Mouse (Mus musculus): ENCODE measurements at regions not wholly inside any gene's neighbourhood (a gene's known extent, or its start where the extent isn't known, plus 50 kb on each side); places are given as distances from the start of the nearest gene placed in this dataset.
"Not testable (repeated sequence)": the region's sequence is repeated elsewhere in the genome, so short reads cannot be mapped to it uniquely, and the experiment has no call there.

DNA sequence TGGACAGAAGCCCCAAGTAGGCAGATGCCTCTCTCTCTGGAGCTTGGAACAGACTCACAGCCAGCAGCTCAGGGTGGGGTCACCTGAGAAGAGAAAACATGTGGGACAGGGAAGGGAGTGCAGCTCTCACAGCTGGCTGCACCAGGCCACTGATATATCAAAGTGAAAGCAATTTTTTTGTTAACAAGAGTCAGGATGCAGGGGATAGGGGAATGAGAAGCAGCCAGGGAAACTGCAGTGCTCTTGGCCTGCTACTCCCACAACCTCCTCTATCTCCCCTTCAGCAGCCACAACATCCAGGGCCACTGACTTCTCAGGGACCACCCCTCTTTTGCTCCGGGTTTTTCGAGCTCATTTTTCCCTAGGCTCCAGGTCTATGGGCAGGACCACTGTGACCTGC is 117.5 kb upstream of the Gm11146 start:
- TF ChIP-seq CTCF (conservative IDR thresholded peaks at IDR 0.05; ENCODE audit: low read length) (no peak), POU5F1 (IDR thresholded peaks at IDR 0.05; ENCODE audit: borderline replicate concordance, low read length) (no peak), NANOG (IDR thresholded peaks at IDR 0.05; ENCODE audit: borderline replicate concordance, low read length) (no peak)
- no peaks in the 10 kb centered on the region for H3K4me1 ChIP-seq (replicated peaks; ENCODE audit: low read depth, low read length)
- H3K36me3 ChIP-seq (ENCODE audit: insufficient read depth, low read length), result no peaks in the 10 kb centered on the region
- H3K27me3 ChIP-seq (ENCODE audit: insufficient read depth, low read length), result no peaks in the 10 kb centered on the region
- no peak overlapping the region for H3K4me3 ChIP-seq (replicated peaks; ENCODE audit: low read length)
- H3K9me3 ChIP-seq (ENCODE audit: low read length), result peaks cover 8% of the 10 kb centered on the region; the same call in 1 of the 2 replicates

GRCm38 (mm10) chr16:77717766-77718165 is 115.9 kb upstream of the Gm11146 start:
- not testable (repeated sequence) for H3K36me3 ChIP-seq (ENCODE audit: insufficient read depth, low read length); H3K4me1 ChIP-seq (replicated peaks; ENCODE audit: low read depth, low read length); H3K4me3 ChIP-seq (replicated peaks; ENCODE audit: low read length); H3K9me3 ChIP-seq (ENCODE audit: low read length); H3K27me3 ChIP-seq (ENCODE audit: insufficient read depth, low read length)

- no peaks in the 10 kb centered on the region for H3K36me3 ChIP-seq (ENCODE audit: insufficient read depth, low read length)
- TF ChIP-seq CTCF (conservative IDR thresholded peaks at IDR 0.05; ENCODE audit: low read length) (no peak), POU5F1 (IDR thresholded peaks at IDR 0.05; ENCODE audit: borderline replicate concordance, low read length) (no peak), NANOG (IDR thresholded peaks at IDR 0.05; ENCODE audit: borderline replicate concordance, low read length) (no peak)
- no peaks in the 10 kb centered on the region for H3K4me1 ChIP-seq (replicated peaks; ENCODE audit: low read depth, low read length)
- no peak overlapping the region for H3K4me3 ChIP-seq (replicated peaks; ENCODE audit: low read length)
- H3K9me3 ChIP-seq (ENCODE audit: low read length), result no peaks in the 10 kb centered on the region
- no peaks in the 10 kb centered on the region for H3K27me3 ChIP-seq (ENCODE audit: insufficient read depth, low read length)
Observed at GRCm38 (mm10) chr16:77704726-77705125, 102.8 kb upstream of the Gm11146 start.

GRCm38 (mm10) chr16:77695443-77695842 is 93.5 kb upstream of the Gm11146 start:
- Histone ChIP-seq H3K9me3 (ENCODE audit: low read length) (no peaks in the 10 kb centered on the region), H3K36me3 (ENCODE audit: insufficient read depth, low read length) (no peaks in the 10 kb centered on the region), H3K4me1 (replicated peaks; ENCODE audit: low read depth, low read length) (no peaks in the 10 kb centered on the region), H3K4me3 (replicated peaks; ENCODE audit: low read length) (no peak overlapping the region), H3K27me3 (ENCODE audit: insufficient read depth, low read length) (no peaks in the 10 kb centered on the region)
- TF ChIP-seq CTCF (conservative IDR thresholded peaks at IDR 0.05; ENCODE audit: low read length) (no peak), POU5F1 (IDR thresholded peaks at IDR 0.05; ENCODE audit: borderline replicate concordance, low read length) (no peak), NANOG (IDR thresholded peaks at IDR 0.05; ENCODE audit: borderline replicate concordance, low read length) (no peak)

GRCm38 (mm10) chr16:77687056-77687839 is 85.4 kb upstream of the Gm11146 start:
- Histone ChIP-seq H3K27me3 (ENCODE audit: insufficient read depth, low read length) (no peaks in the 10 kb centered on the region), H3K9me3 (ENCODE audit: low read length) (no peaks in the 10 kb centered on the region), H3K4me1 (replicated peaks; ENCODE audit: low read depth, low read length) (no peaks in the 10 kb centered on the region), H3K4me3 (replicated peaks; ENCODE audit: low read length) (no peak overlapping the region), H3K36me3 (ENCODE audit: insufficient read depth, low read length) (no peaks in the 10 kb centered on the region)
- no peak for TF ChIP-seq NANOG (IDR thresholded peaks at IDR 0.05; ENCODE audit: borderline replicate concordance, low read length)
- TF ChIP-seq POU5F1 (IDR thresholded peaks at IDR 0.05; ENCODE audit: borderline replicate concordance, low read length), result no peak
- no peak for TF ChIP-seq CTCF (conservative IDR thresholded peaks at IDR 0.05; ENCODE audit: low read length)

- TF ChIP-seq POU5F1 (IDR thresholded peaks at IDR 0.05; ENCODE audit: borderline replicate concordance, low read length), result no peak
- TF ChIP-seq NANOG (IDR thresholded peaks at IDR 0.05; ENCODE audit: borderline replicate concordance, low read length), result no peak
- no peak for TF ChIP-seq CTCF (conservative IDR thresholded peaks at IDR 0.05; ENCODE audit: low read length)
- no peaks in the 10 kb centered on the region for H3K27me3 ChIP-seq (ENCODE audit: insufficient read depth, low read length)
- H3K9me3 ChIP-seq (ENCODE audit: low read length), result no peaks in the 10 kb centered on the region
- H3K4me3 ChIP-seq (replicated peaks; ENCODE audit: low read length), result no peak overlapping the region
- no peaks in the 10 kb centered on the region for H3K4me1 ChIP-seq (replicated peaks; ENCODE audit: low read depth, low read length)
- no peaks in the 10 kb centered on the region for H3K36me3 ChIP-seq (ENCODE audit: insufficient read depth, low read length)
Observed at GRCm38 (mm10) chr16:77685651-77686190, 83.8 kb upstream of the Gm11146 start.

DNA sequence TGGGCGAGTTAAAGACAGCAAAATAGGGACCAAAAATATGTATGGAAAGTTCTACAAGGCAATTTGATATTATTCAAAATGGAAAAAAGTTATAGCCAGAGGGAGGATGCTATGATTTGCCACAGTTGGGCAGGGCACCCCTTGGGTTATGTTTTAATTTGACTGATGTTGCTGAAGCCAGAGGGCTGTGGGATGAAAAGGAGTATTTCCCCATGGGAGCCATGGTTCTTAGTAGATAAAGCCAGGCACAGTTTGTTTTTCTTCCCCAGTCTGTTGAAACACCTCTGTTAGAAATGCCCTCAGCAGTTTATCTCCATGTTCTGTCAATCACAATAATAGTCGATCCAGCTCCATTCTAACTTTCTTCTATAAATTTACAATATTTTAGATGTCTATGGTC is 82.6 kb upstream of the Gm11146 start:
- Histone ChIP-seq H3K9me3 (ENCODE audit: low read length) (no peaks in the 10 kb centered on the region), H3K4me3 (replicated peaks; ENCODE audit: low read length) (no peak overlapping the region), H3K36me3 (ENCODE audit: insufficient read depth, low read length) (no peaks in the 10 kb centered on the region), H3K4me1 (replicated peaks; ENCODE audit: low read depth, low read length) (no peaks in the 10 kb centered on the region), H3K27me3 (ENCODE audit: insufficient read depth, low read length) (no peaks in the 10 kb centered on the region)
- TF ChIP-seq NANOG (IDR thresholded peaks at IDR 0.05; ENCODE audit: borderline replicate concordance, low read length) (no peak), CTCF (conservative IDR thresholded peaks at IDR 0.05; ENCODE audit: low read length) (no peak)

DNA sequence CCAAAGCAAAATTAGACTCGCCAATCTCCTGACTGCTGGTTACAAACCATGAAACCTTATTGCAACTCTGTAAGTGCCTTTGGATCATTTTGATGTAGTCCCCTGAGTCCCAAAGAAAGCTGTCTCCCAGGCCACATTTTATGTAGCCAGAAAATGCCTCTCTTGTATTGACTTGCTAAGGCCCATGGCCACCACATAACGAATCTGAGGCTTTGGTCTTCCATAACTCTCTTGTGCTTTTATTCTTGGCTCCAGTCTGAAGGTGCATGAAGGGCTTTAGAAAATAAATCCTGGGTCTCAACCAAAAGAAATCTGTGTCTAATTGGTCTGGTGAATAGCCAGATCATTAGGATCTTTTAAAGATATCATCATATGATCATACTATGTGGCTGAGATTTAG is 77.3 kb upstream of the Gm11146 start:
- no peaks in the 10 kb centered on the region for H3K27me3 ChIP-seq (ENCODE audit: insufficient read depth, low read length)
- no peaks in the 10 kb centered on the region for H3K4me1 ChIP-seq (replicated peaks; ENCODE audit: low read depth, low read length)
- no peaks in the 10 kb centered on the region for H3K9me3 ChIP-seq (ENCODE audit: low read length)
- no peak overlapping the region for H3K4me3 ChIP-seq (replicated peaks; ENCODE audit: low read length)
- H3K36me3 ChIP-seq (ENCODE audit: insufficient read depth, low read length), result no peaks in the 10 kb centered on the region
- no peak for TF ChIP-seq NANOG (IDR thresholded peaks at IDR 0.05; ENCODE audit: borderline replicate concordance, low read length)
- TF ChIP-seq POU5F1 (IDR thresholded peaks at IDR 0.05; ENCODE audit: borderline replicate concordance, low read length), result no peak
- no peak for TF ChIP-seq CTCF (conservative IDR thresholded peaks at IDR 0.05; ENCODE audit: low read length)

DNA sequence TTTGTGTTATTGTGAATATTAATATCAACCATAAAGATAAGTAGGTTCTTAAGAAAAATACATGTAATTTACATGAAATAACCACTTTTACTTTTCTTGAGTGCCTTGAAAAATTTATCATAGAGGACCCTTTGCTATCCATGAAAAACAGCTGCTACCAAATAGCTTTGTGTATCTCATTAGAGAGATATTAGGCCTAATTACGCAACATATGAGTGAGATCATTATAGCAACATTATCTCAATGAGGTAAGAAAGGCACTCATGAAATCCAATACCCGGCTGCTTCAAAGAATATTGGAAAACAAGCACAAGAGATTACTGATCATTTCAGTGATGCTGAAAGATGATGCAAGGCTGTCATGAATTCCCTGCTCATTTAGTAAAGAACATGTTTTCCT is 74.9 kb upstream of the Gm11146 start:
- no peak for TF ChIP-seq NANOG (IDR thresholded peaks at IDR 0.05; ENCODE audit: borderline replicate concordance, low read length)
- TF ChIP-seq POU5F1 (IDR thresholded peaks at IDR 0.05; ENCODE audit: borderline replicate concordance, low read length), result no peak
- TF ChIP-seq CTCF (conservative IDR thresholded peaks at IDR 0.05; ENCODE audit: low read length), result no peak
- no peaks in the 10 kb centered on the region for H3K9me3 ChIP-seq (ENCODE audit: low read length)
- H3K27me3 ChIP-seq (ENCODE audit: insufficient read depth, low read length), result no peaks in the 10 kb centered on the region
- no peak overlapping the region for H3K4me3 ChIP-seq (replicated peaks; ENCODE audit: low read length)
- no peaks in the 10 kb centered on the region for H3K4me1 ChIP-seq (replicated peaks; ENCODE audit: low read depth, low read length)
- H3K36me3 ChIP-seq (ENCODE audit: insufficient read depth, low read length), result no peaks in the 10 kb centered on the region

Data from E14TG2a.4 (cell line).